Mouse (Mus musculus) lung, postnatal 0 days (tissue): ENCODE measurements around the gene Plcb1. TPM values are rescaled to one million over a fixed set of nuclear protein-coding genes. Genes with fewer than 3 reads are reported as not detected.

Source experiments
- ATAC-seq: fragments of 200-750 bp; cut with Nextera tagmentation; 2 replicates; pipeline ENCODE4 v1.8.0; 2017; ENCODE audit warnings: moderate library complexity
- DNase-seq: peaks from one replicate; pipeline ENCODE4 v3.0.0-alpha.2; 2016; ENCODE audit warnings: low spot score
- H3K27ac ChIP-seq: fragments of 300-500 bp; sonication (generic); 2 replicates; pipeline ENCODE4 v1.5.1; 2014; ENCODE audit warnings: antibody characterized with exemption, mild to moderate bottlenecking, low read length, mixed read lengths
- H3K27me3 ChIP-seq: fragments of 300-500 bp; sonication (generic); replicated peaks from 2 replicates; pipeline ENCODE4 v1.6.1; 2014; ENCODE audit warnings: low read length, mixed read lengths; ENCODE audit not compliant: insufficient read depth
- H3K36me3 ChIP-seq: fragments of 300-500 bp; sonication (generic); 2 replicates; pipeline ENCODE4 v1.6.1; 2014; ENCODE audit warnings: low read length, mixed read lengths; ENCODE audit not compliant: insufficient read depth
- H3K4me1 ChIP-seq: fragments of 300-500 bp; sonication (generic); 2 replicates; pipeline ENCODE4 v1.6.1; 2014; ENCODE audit warnings: antibody characterized with exemption, low read depth, low read length, mixed read lengths; ENCODE audit not compliant: insufficient read depth
- H3K4me2 ChIP-seq: fragments of 300-500 bp; sonication (generic); replicated peaks from 2 replicates; pipeline ENCODE4 v1.6.1; 2014; ENCODE audit warnings: low read depth, mild to moderate bottlenecking, low read length, moderate library complexity, mixed read lengths
- H3K4me3 ChIP-seq: fragments of 300-500 bp; sonication (generic); 2 replicates; pipeline ENCODE4 v1.5.1; 2014; ENCODE audit warnings: low read depth, low read length
- H3K9ac ChIP-seq: fragments of 300-500 bp; sonication (generic); replicated peaks from 2 replicates; pipeline ENCODE4 v1.6.1; 2014; ENCODE audit warnings: low read depth, mild to moderate bottlenecking
- H3K9me3 ChIP-seq: fragments of 300-500 bp; sonication (generic); 2 replicates; pipeline ENCODE4 v1.6.1; 2016; ENCODE audit warnings: low read length, mixed read lengths
- CTCF ChIP-seq: IDR thresholded peaks from 2 replicates; pipeline ENCODE4 v1.5.1; 2016; ENCODE audit warnings: antibody characterized with exemption, mild to moderate bottlenecking
- EP300 ChIP-seq: IDR thresholded peaks from 2 replicates; pipeline ENCODE4 v1.6.1; 2016; ENCODE audit warnings: antibody characterized with exemption, mild to moderate bottlenecking, control low read depth
- WGBS: fragments of 180-500 bp; shearing (Covaris S2); extraction: QIAGEN DNeasy Blood & Tissue Kit; methylation state at CpG from one replicate; pipeline ENCODE4 v1.1.7; 2014; 5-methylcytosine and 5-hydroxymethylcytosine counted together
- polyA plus RNA-seq: library from polyadenylated mRNA; unstranded; fragments of >200 nt; fragmentation: Nextera tagmentation; extraction: Ambion mirVana; gene quantifications from 2 replicates; pipeline ENCODE4 v1.2.1, GENCODE M21; 2015

The Plcb1 gene
- polyA plus RNA-seq, 1 experiment from 2014 or later, result 8.7 TPM

DNA sequence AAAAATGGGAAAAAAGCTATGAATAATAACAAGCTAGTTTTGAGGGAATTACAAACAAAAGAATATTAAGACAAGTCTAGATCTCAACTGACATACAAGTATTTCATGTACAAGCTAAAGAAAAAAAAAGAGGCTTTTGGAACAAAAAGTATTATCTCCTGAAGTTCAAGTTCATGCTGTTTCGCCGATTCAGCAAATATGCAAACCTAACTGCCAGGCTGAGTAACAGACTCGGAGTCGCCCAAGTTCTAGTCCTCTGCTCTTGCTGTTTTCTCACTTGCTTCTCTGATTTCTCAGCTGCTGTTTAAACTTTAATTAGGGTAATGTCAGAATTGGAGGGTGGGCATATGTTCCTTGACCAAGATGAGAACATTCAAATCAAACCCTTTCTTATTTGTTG is 320.8 kb downstream of the Plcb1 start:
- Histone ChIP-seq H3K9ac (no peak overlapping the region), H3K4me1 (no peaks in the 10 kb centered on the region), H3K4me3 (no peak overlapping the region), H3K36me3 (no peaks in the 10 kb centered on the region), H3K27ac (no peak overlapping the region), H3K27me3 (no peaks in the 10 kb centered on the region), H3K4me2 (no peak overlapping the region), H3K9me3 (no peaks in the 10 kb centered on the region)
- DNase-seq, result no peak
- no peak for TF ChIP-seq CTCF
- no peak for TF ChIP-seq EP300
- ATAC-seq, result no peak
- 96% methylated on average over 4 of the region's 4 CpGs for WGBS

DNA sequence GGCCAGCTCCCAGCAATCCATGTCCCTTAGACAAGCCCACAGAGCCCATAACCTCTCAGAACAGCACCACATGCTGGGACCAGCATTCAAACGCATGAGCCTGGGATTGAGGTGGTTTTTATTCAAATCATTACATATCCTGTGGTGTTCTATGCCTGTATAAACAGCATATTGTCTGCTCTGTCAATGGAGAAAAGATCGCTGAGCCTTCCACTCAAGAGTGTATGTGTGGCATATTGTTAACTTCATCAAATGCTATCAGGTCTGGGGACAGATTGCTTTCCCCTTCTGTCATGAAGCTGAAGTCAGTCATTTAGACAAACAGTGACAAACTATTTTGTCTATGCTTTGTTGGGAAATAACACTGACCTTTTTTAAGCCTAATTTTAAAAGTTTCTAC is 322.7 kb downstream of the Plcb1 start:
- DNase-seq, result no peak
- Histone ChIP-seq H3K27ac (no peak overlapping the region), H3K4me2 (no peak overlapping the region), H3K4me1 (no peaks in the 10 kb centered on the region), H3K27me3 (no peaks in the 10 kb centered on the region), H3K36me3 (no peaks in the 10 kb centered on the region), H3K9ac (no peak overlapping the region), H3K9me3 (no peaks in the 10 kb centered on the region), H3K4me3 (no peak overlapping the region)
- no peak for ATAC-seq
- TF ChIP-seq EP300 (no peak), CTCF (no peak)
- WGBS, result 70% methylated on average over 2 of the region's 2 CpGs

DNA sequence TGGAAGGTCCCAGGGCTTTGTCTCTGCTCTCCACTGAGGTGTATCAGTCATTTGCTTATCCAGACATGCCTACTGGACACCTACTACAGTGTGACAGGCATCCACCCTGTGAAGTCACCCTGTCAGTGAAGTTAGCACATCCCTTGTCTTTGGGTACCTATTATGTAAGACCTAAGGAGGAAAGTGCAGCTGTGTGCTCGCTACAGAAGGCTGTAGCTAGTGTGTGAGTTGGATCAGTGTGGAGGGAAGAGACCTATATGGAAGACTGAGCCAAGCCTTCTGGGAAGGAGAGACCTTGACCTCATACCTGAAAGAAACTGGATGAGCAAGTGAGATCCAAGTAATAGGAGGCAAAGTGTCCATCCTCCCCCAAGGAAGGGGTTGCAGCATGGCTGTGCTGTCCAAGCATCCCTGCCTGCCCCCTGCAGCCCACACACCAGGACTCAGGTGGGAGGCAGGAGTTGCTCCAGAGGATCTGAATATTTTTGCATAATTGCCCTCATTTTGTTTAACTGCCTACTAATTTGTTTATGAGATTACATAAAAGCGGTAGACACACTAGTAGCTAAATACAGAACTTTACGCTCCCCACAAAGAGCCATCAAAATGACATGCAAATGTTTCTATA is 328.7 kb downstream of the Plcb1 start:
- Histone ChIP-seq H3K4me3 (no peak overlapping the region), H3K27ac (no peak overlapping the region), H3K9me3 (no peaks in the 10 kb centered on the region), H3K4me2 (no peak overlapping the region), H3K4me1 (no peaks in the 10 kb centered on the region), H3K36me3 (no peaks in the 10 kb centered on the region), H3K27me3 (no peaks in the 10 kb centered on the region), H3K9ac (no peak overlapping the region)
- no peak for TF ChIP-seq EP300
- no peak for TF ChIP-seq CTCF
- DNase-seq (no peak), ATAC-seq (no peak)
- WGBS, result 75% methylated on average over 3 of the region's 3 CpGs

DNA sequence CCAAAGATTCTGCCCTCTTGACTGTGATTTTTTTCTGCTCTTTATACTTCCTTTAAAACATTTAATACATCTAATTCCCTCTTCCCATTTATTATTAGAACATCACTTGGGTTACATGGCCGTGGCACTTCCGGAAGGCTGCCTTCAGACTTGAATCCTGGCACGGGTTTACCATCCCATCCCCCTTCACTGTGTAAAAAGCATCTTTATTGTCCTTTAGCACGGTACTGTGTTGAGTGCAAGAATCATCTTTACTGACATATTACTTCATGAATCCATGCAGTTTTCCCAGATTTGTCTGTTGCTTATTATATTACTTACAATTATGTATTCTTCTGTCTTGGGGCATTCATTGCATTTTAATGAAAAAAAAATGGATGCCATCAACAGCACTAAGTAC is 337.2 kb downstream of the Plcb1 start:
- Histone ChIP-seq H3K4me2 (no peak overlapping the region), H3K4me1 (no peaks in the 10 kb centered on the region), H3K27ac (no peak overlapping the region), H3K27me3 (no peaks in the 10 kb centered on the region), H3K36me3 (no peaks in the 10 kb centered on the region), H3K4me3 (no peak overlapping the region), H3K9ac (no peak overlapping the region), H3K9me3 (no peaks in the 10 kb centered on the region)
- no peak for TF ChIP-seq EP300
- TF ChIP-seq CTCF, result no peak
- WGBS, result 64% methylated on average over 4 of the region's 4 CpGs
- no peak for ATAC-seq
- DNase-seq, result no peak

DNA sequence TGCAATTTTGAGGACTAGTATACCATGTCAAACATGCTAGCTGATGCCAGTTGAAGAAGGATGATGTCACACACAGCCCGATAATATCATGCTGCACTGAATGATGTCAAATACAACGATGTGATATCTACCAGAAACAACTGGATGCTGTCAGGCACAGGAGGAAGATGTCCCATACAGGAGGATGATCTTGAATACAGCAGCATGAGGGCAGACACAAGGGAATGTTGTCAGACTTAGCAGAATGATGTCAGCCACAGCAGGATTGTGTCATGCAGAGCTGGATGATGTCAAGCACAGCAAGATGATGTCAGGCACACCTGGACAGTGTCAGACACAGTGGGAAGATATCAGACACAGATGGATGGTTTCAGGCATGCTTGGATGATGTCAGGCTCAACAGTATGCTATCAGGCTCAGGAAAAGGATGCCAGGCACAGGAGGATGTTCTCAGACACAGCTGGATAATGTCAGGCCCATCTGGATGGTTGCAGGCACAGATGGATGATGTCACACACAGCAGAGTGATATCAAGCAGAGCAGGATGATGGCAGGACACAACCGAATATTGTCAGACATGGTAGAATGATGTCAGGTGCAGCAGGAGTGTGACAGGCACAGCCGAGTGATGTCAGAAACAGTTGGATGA is 338.0 kb downstream of the Plcb1 start:
- 55% methylated on average over 4 of the region's 4 CpGs for WGBS
- peak; percentile 44 for ATAC-seq

DNA sequence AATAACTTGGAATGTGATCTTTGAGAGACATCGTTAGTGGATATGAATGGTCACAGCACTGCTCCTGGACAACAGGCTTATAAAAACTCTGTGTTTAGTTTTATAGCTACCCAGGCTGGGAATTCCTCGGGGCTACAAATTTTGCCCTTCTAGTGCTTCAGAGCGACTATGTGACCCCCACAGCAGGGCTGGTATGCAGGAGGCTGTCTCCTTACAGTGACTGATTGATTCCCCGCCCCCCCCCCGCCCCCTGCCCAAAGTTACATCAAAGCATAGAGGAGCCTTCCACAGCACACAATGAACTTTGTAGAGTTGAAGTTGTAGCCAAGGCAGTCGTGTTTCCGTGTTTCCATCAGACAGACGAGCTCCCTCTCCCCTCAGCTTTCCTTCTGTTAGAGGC is 354.7 kb downstream of the Plcb1 start:
- Histone ChIP-seq H3K4me2 (no peak overlapping the region), H3K36me3 (no peaks in the 10 kb centered on the region), H3K27me3 (no peaks in the 10 kb centered on the region), H3K4me1 (no peaks in the 10 kb centered on the region), H3K9ac (no peak overlapping the region), H3K9me3 (no peaks in the 10 kb centered on the region), H3K4me3 (no peak overlapping the region), H3K27ac (no peak overlapping the region)
- WGBS, result 9% methylated on average over 8 of the region's 8 CpGs
- TF ChIP-seq CTCF (no peak), EP300 (no peak)
- ATAC-seq, result no peak
- DNase-seq, result no peak

More for the DNA sequence above, 338.0 kb downstream of the Plcb1 start:
- Histone ChIP-seq H3K9ac (no peak overlapping the region), H3K36me3 (no peaks in the 10 kb centered on the region), H3K4me1 (no peaks in the 10 kb centered on the region), H3K9me3 (no peaks in the 10 kb centered on the region), H3K4me3 (no peak overlapping the region), H3K4me2 (no peak overlapping the region), H3K27me3 (no peaks in the 10 kb centered on the region), H3K27ac (no peak overlapping the region)
- DNase-seq, result no peak
- TF ChIP-seq CTCF, result no peak
- TF ChIP-seq EP300, result no peak
